Comparison of ENCODE assay signal across 15 mouse cellular contexts in genomic region chr12:34249160-34249559, GRCm38 (mm10).
"Had no signal": no experiment of that assay in that cellular context is flagged by ENCODE, and none has a peak within 500 bp of the region (broad histone marks: within the 10 kb centered on the region; RNA-seq: fewer than 3 reads in every experiment).

No protein-coding gene starts in this region.

- H3K4me3 ChIP-seq: kidney, embryonic 15.5 days; limb, embryonic 13.5 days; lung, embryonic 15.5 days; midbrain, embryonic 12.5 days; myocyte; neural tube, embryonic 13.5 days; stomach, embryonic 15.5 days had no signal

- H3K4me2 ChIP-seq: kidney, embryonic 15.5 days; limb, embryonic 13.5 days; lung, embryonic 15.5 days; midbrain, embryonic 12.5 days; neural tube, embryonic 13.5 days; stomach, embryonic 15.5 days had no signal

- H3K9me3 ChIP-seq: kidney, embryonic 15.5 days; limb, embryonic 13.5 days; lung, embryonic 15.5 days; midbrain, embryonic 12.5 days; neural tube, embryonic 13.5 days; stomach, embryonic 15.5 days had no signal

- H3K27ac ChIP-seq: kidney, embryonic 15.5 days; liver, embryonic 14.5 days; lung, embryonic 15.5 days; midbrain, embryonic 12.5 days; neural tube, embryonic 13.5 days had no signal

- H3K9ac ChIP-seq: kidney, embryonic 15.5 days; limb, embryonic 13.5 days; liver, embryonic 14.5 days; lung, embryonic 15.5 days; midbrain, embryonic 12.5 days; neural tube, embryonic 13.5 days; stomach, embryonic 15.5 days had no signal

- DNase-seq: kidney, adult 2 months; kidney, postnatal 25 days; layer of hippocampus, adult 9-11 months; layer of hippocampus, postnatal 36 days; retina, postnatal 1 day; right cerebral cortex, postnatal 4 days; spleen, adult 18-20 months had no signal

- H3K27me3 ChIP-seq: kidney, embryonic 15.5 days; limb, embryonic 13.5 days; lung, embryonic 15.5 days; midbrain, embryonic 12.5 days; neural tube, embryonic 13.5 days; stomach, embryonic 15.5 days had no signal

- H3K36me3 ChIP-seq: kidney, embryonic 15.5 days; limb, embryonic 13.5 days; lung, embryonic 15.5 days; midbrain, embryonic 12.5 days; neural tube, embryonic 13.5 days; stomach, embryonic 15.5 days had no signal

- H3K4me1 ChIP-seq: lung, embryonic 15.5 days; midbrain, embryonic 12.5 days; neural tube, embryonic 13.5 days; stomach, embryonic 15.5 days had no signal
